Mouse (Mus musculus) bone marrow, adult 2 months (tissue): Measurements from ENCODE around the gene Sned1. TPM values are rescaled to one million over a fixed set of nuclear protein-coding genes. Genes with fewer than 3 reads are reported as not detected.

Experiments used
- H3K27ac ChIP-seq: fragments of 200-500 bp; 2 replicates; pipeline ENCODE4 v1.5.1; 2012; ENCODE audit warnings: low read depth, mild to moderate bottlenecking, control low read depth, inconsistent platforms, low read length; ENCODE audit not compliant: control insufficient read depth, poor library complexity, insufficient read depth
- H3K4me1 ChIP-seq: fragments of 200-500 bp; 2 replicates; pipeline ENCODE4 v1.6.1; 2011; ENCODE audit warnings: low read length; ENCODE audit not compliant: control insufficient read depth, insufficient read depth
- H3K4me3 ChIP-seq: fragments of 200-500 bp; replicated peaks from 2 replicates; pipeline ENCODE3; 2011; ENCODE audit warnings: mild to moderate bottlenecking, low read depth, low read length, control low read depth; ENCODE audit not compliant: control insufficient read depth
- CTCF ChIP-seq: fragments of 200-500 bp; IDR thresholded peaks from 2 replicates; pipeline ENCODE4 v1.5.1; 2011; ENCODE audit warnings: low read length, control low read depth; ENCODE audit not compliant: control insufficient read depth, insufficient read depth
- POLR2A ChIP-seq: fragments of 200-500 bp; IDR thresholded peaks from 2 replicates; pipeline ENCODE4 v1.6.1; 2011; ENCODE audit warnings: low read depth, mild to moderate bottlenecking, control low read depth, low read length, borderline replicate concordance; ENCODE audit not compliant: control insufficient read depth
- WGBS: fragments of 180-500 bp; shearing (Covaris S2); methylation state at CpG from one replicate; pipeline ENCODE4 v1.1.7; 2018; 5-methylcytosine and 5-hydroxymethylcytosine counted together
- polyA plus RNA-seq: library from polyadenylated mRNA; stranded (reverse); fragments of >200 nt; gene quantifications from 2 replicates; pipeline ENCODE4 v1.2.4, GENCODE M21; 2011; ENCODE audit warnings: low replicate concordance; ENCODE audit not compliant: missing spikeins, insufficient read depth, insufficient read length

Gene Sned1
- polyA plus RNA-seq, 1 experiment: 4.7 TPM

DNA sequence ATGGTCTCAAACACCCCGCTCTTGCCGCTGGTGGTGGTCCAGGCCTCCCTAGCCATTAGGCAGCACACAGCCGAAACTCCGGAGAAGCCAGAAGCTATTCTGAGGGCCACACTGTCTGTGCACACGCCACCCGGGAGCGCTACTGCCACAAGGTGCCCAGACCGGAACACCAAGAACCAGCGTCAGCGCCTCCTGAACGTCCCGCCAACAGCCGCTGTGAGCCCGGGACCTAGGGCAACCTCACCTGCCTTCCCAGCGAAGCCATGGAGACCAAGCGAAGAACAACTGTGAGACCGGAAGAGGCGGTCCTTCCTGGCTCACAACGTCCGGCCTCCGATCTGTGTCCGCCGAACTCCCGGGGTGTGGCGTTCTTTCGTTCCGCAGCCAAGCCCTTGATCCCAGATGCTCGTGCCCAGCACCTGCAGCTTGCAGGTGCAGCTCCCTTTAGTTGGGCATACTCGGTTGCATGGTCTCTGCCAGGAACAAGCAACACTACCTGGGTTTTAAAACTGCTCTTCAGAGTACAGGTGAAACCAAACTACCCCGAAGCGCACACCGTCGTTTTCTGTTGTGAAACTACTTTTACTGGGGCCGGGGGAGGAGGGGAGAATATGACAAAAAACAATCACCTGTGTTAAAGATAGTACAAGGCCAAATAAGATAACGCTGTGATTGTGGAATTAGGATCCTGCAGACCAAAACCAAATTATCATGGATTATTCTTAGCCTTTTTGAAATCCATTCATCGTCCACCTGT is 70.1 kb downstream of the Sned1 start, which contains the start of gene Mterf4:
TSS of gene Mterf4 (minus strand) at position 335 of the 757 bp plus-strand sequence.
- Histone ChIP-seq H3K4me1 (no peaks in the 10 kb centered on the region), H3K27ac (peak within 1 kb of the TSS; percentile 13; the same call in 1 of the 2 replicates), H3K4me3 (peak within 1 kb of the TSS; percentile 96)
- TF ChIP-seq POLR2A (peak; percentile 65; the same call in 1 of the 2 replicates), CTCF (no peak)
- 3% methylated on average over 36 of the region's 36 CpGs for WGBS

DNA sequence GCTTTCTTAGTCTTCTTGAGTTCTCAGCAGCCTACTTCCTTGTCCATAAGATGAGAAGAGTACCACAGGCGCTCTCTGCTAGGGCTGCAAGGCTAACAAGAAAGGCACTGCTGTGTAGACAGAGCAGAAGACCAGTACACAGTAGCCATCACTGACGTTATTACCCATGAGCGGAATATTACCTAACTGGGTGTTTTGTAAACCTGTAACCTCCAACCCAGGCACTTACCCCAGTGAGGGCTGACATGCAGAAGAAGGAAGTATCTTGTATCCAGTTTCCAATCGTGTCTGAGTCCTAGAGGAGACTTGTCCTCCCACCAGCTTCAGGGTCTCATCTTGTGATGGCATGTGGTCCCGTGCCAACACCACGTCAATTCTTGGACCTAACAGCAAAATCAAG is 88.3 kb downstream of the Sned1 start:
- WGBS: 62% methylated on average over 6 of the region's 6 CpGs
- TF ChIP-seq CTCF: no peak
- no peak for TF ChIP-seq POLR2A
- H3K4me3 ChIP-seq: no peak overlapping the region
- peak overlapping the region; percentile 62; the same call in 1 of the 2 replicates for H3K27ac ChIP-seq
- H3K4me1 ChIP-seq: no peaks in the 10 kb centered on the region; the same call in 1 of the 2 replicates

DNA sequence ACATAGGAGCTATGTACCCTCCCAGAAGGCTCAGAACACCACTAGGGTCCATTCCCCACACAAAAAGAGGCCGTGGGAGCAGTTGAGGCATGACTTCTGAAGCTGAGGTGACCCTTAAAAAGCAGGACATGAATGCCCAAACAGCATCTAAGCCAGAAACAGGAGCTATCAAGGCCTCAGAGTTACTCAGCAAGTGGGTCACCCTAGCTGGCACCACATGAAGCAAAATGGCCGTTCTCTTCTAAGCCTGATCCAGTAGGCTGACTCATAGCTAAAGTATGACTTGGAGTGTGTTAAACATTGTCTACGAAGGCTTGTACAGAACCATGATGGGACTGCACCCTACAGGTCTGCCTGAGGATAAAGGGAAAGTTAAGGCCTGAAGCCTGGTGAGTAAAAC is 90.8 kb downstream of the Sned1 start:
- WGBS: 88% methylated on average over 3 of the region's 3 CpGs
- no peak overlapping the region for H3K4me3 ChIP-seq
- H3K4me1 ChIP-seq: no peaks in the 10 kb centered on the region; the same call in 1 of the 2 replicates
- no peak for TF ChIP-seq POLR2A
- TF ChIP-seq CTCF: no peak
- no peak overlapping the region for H3K27ac ChIP-seq

DNA sequence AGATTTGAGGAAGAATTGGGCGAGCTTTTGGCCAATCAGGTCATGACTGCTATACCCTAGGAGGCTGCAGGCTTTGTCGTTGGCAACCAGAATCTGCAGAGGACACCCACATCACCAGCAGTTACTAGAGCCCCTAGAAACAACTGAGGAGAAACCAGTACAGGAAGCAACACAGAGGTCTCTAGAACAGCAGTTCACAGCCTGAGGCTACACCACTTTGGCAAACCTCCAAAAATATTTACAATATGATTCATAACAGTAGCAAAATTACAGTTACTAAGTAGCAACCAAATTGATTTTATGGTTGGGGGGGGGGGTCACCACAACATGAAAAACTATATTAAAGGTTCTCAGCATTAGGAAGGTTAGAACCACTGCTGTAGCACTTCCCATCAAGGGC is 99.0 kb downstream of the Sned1 start:
- no peak overlapping the region for H3K4me3 ChIP-seq
- H3K4me1 ChIP-seq: no peaks in the 10 kb centered on the region
- H3K27ac ChIP-seq: no peak overlapping the region
- 79% methylated on average over 2 of the region's 2 CpGs for WGBS
- TF ChIP-seq CTCF (no peak), POLR2A (no peak)

DNA sequence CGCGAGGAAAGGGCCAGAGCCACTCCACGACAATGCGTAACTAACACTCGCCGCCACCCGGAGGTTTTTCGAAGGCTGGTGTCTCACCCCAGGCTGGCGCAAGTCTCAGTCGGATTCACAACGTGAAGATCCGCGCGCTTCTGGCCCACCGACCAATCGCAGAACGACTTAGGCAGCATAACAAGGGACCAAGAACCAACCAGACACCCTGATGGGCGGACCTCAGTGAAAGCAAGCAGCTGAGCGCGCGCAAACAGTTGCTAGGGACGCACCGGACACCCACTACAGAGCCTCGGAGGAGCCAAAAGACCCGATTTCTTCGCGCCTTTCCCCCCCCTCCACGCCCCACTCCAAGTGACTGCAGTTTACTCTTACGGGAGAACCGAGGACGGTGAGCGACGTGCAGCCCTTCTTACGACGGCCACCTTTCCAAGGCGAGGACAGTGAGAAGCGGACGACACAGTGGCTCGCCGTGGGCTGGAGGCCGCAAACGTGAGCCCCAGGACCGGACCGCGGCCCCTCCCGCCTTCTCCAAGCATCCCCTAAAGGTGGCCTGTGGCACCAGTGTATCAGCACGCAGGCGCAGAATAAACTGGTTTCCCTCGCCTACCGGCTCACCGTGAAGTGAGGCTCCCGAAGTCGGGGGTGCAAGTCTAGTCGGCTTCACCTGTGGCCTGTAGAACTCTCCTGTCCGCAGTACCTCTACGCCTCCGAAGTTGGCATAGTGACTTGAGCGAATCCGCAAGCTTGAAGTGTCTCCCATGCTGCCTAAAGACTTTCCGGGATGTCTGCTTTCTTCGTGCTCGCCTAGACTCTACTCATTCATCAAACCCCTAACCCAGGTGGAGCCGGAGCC is 107.2 kb downstream of the Sned1 start, which contains the start of the genes Ppp1r7 and Pask:
TSS of gene Ppp1r7 (plus strand) at position 207 of the 856 bp plus-strand sequence.
TSS of gene Pask (minus strand) at position 835 of the 856 bp plus-strand sequence.
- Histone ChIP-seq H3K27ac (peak within 1 kb of the TSS; percentile 55), H3K4me3 (peak within 1 kb of the TSS; percentile 91), H3K4me1 (no peaks in the 10 kb centered on the region)
- TF ChIP-seq POLR2A (peak; percentile 42; the same call in 1 of the 2 replicates), CTCF (peak; percentile 15; the same call in 1 of the 2 replicates)
- under 1% methylated on average over 63 of the region's 63 CpGs for WGBS

DNA sequence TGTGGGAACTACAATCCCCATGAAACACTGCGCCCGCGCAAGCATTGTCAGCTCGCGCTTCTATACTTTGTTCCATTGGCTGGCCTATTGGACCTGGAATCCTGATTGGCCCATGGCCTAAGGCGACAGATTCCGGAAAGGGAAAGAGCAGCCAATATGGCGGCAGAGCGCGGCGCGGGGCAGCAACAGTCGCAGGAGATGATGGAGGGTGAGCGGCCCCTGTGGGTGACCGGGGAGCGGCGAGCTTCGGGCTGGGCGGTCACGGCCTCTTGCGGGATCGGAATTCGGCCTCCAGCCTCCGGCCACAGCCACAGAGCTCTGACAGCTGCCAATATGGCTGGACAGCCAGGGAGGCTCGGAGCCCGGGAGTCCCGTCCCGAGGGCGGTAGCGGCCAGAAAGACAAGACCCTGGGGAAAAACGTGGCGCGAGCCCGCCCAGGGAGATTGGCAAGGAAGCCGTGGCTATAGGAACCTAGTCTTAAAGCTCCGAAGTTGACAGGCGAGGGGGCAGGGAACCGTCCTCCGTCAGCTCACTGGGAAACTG is 107.9 kb downstream of the Sned1 start:
- H3K4me1 ChIP-seq: no peaks in the 10 kb centered on the region
- TF ChIP-seq POLR2A (peak; percentile 92; the same call in 1 of the 2 replicates), CTCF (peak; percentile 31; the same call in 1 of the 2 replicates)
- WGBS: under 1% methylated on average over 39 of the region's 39 CpGs
- peak overlapping the region; percentile 91 for H3K4me3 ChIP-seq
- H3K27ac ChIP-seq: peak overlapping the region; percentile 54

DNA sequence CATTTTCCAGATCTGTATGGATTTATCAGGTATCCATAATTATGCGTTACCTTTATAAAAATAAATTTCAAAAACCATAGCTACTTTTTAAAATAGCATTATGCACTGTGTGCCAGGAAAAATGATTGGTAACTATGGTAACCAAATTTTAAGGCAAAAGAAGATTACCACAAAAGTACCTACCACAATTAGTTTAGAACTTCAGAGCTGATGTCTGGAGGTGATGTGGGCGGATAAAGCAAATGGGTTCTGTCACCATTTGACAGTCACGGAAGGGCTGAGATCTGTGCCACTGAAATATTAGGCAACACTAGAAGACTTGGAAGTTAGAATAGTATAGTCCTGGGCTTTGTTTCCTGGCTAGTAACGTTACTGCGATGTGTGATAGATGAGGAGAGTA is 111.5 kb downstream of the Sned1 start:
- TF ChIP-seq CTCF (no peak), POLR2A (no peak)
- H3K4me3 ChIP-seq: no peak overlapping the region
- 89% methylated on average over 5 of the region's 5 CpGs for WGBS
- H3K27ac ChIP-seq: no peak overlapping the region
- no peaks in the 10 kb centered on the region for H3K4me1 ChIP-seq
